Mouse (Mus musculus) limb, embryonic 12.5 days (tissue): ENCODE results near the gene Klhl21. TPM values are rescaled to one million over a fixed set of nuclear protein-coding genes. Genes with fewer than 3 reads are reported as not detected.
A peak's percentile ranks its signal among the peaks of the same experiment; 100 is the strongest.

Experiments
- ATAC-seq: fragments of 200-750 bp; cut with Nextera tagmentation; 2 replicates; pipeline ENCODE4 v1.8.0; 2017; ENCODE audit warnings: low read depth, moderate TSS enrichment; ENCODE audit not compliant: insufficient number of reproducible peaks, insufficient read depth, low FRiP score, low TSS enrichment
- H3K27ac ChIP-seq: fragments of 300-500 bp; sonication (generic); 2 replicates; pipeline ENCODE4 v1.5.1; 2016; ENCODE audit warnings: mild to moderate bottlenecking, moderate library complexity
- H3K27me3 ChIP-seq: fragments of 300-500 bp; sonication (generic); 2 replicates; pipeline ENCODE4 v1.6.1; 2016; ENCODE audit warnings: mild to moderate bottlenecking, moderate library complexity
- H3K36me3 ChIP-seq: fragments of 300-500 bp; sonication (generic); 2 replicates; pipeline ENCODE4 v1.6.1; 2016; ENCODE audit warnings: mild to moderate bottlenecking, moderate library complexity
- H3K4me1 ChIP-seq: fragments of 300-500 bp; sonication (generic); replicated peaks from 2 replicates; pipeline ENCODE4 v1.6.1; 2016
- H3K4me2 ChIP-seq: fragments of 300-500 bp; sonication (generic); 2 replicates; pipeline ENCODE4 v1.6.1; 2016; ENCODE audit warnings: mild to moderate bottlenecking, moderate library complexity
- H3K4me3 ChIP-seq: fragments of 300-500 bp; sonication (generic); replicated peaks from 2 replicates; pipeline ENCODE4 v1.5.1; 2016; ENCODE audit warnings: mild to moderate bottlenecking
- H3K9ac ChIP-seq: fragments of 300-500 bp; sonication (generic); replicated peaks from 2 replicates; pipeline ENCODE4 v1.6.1; 2016; ENCODE audit warnings: mild to moderate bottlenecking, moderate library complexity
- H3K9me3 ChIP-seq: fragments of 300-500 bp; sonication (generic); 2 replicates; pipeline ENCODE4 v1.6.1; 2016; ENCODE audit warnings: mild to moderate bottlenecking, moderate library complexity
- WGBS: fragments of 180-500 bp; shearing (Covaris S2); methylation state at CpG from one replicate; pipeline ENCODE4 v1.1.7; 2016; 5-methylcytosine and 5-hydroxymethylcytosine counted together
- polyA plus RNA-seq: library from polyadenylated mRNA; unstranded; fragments of >200 nt; fragmentation: Nextera tagmentation; extraction: Ambion mirVana; gene quantifications from 2 replicates; pipeline ENCODE4 v1.2.1, GENCODE M21; 2016

The Klhl21 gene
- polyA plus RNA-seq, 1 experiment from 2014 or later: 16.9 TPM

DNA sequence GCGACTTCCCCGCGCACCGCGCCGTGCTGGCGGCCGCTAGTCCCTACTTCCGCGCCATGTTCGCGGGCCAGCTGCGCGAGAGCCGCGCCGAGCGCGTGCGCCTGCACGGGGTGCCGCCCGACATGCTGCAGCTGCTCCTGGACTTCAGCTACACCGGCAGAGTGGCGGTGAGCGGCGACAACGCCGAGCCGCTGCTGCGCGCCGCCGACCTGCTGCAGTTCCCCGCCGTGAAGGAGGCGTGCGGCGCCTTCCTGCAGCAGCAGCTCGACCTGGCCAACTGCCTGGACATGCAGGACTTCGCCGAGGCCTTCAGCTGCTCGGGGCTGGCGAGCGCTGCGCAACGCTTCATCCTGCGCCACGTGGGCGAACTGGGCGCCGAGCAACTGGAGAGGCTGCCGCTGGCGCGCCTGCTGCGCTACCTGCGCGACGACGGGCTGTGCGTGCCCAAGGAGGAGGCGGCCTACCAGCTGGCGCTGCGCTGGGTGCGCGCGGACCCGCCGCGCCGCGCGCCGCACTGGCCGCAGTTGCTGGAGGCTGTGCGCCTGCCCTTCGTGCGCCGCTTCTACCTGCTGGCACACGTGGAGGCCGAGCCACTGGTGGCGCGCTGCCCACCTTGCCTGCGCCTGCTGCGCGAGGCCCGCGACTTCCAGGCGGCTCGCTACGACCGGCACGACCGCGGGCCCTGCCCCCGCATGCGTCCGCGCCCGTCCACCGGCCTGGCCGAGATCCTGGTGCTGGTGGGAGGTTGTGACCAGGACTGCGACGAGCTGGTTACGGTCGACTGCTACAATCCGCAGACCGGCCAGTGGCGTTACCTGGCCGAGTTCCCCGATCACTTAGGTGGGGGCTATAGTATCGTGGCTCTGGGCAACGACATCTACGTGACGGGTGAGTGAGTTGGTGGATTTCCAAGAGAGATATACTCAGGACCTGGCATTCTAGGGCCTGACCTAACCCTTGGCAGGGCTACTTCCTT is 761 bp downstream of the Klhl21 start:
- peak overlapping the region; percentile 100 for H3K4me2 ChIP-seq
- peaks cover 15% of the 10 kb centered on the region; the same call in 1 of the 2 replicates for H3K27me3 ChIP-seq
- no peaks in the 10 kb centered on the region for H3K9me3 ChIP-seq
- H3K9ac ChIP-seq: peak overlapping the region; percentile 75
- peaks cover 25% of the 10 kb centered on the region for H3K36me3 ChIP-seq
- peaks cover 31% of the 10 kb centered on the region for H3K4me1 ChIP-seq
- H3K4me3 ChIP-seq: peak overlapping the region; percentile 85
- H3K27ac ChIP-seq: peak overlapping the region; percentile 87
- under 1% methylated on average over 109 of the region's 115 CpGs for WGBS
- peak; percentile 60 for ATAC-seq

DNA sequence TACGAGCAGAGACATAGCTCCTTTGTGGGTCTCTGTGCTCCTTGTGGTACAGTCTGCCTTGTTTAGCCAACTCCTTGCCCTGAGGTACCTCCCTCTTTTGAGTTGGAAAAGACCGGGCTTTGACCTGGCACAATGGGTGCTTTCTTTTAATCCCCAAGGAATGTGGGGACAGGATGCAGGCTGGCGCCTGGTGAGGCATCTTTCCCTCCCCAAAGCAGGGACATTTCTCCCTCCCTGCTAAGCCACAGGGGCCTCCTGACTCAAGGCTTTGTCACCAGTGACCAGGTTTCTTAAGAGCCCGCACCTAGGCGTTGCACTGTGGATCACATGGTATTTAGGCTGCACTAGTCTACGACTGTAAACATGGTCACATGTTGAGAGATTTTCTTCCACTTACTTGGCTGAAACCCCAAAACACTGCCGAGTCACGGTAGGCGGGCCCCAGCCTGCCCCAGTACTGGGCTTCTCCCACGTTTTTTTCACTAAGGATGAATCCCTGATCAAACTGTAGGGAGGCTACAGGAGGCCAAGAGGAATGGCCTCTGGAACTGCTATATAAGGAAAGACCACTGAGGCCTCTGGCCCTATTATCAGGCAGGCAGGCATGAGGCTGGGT is 1.6 kb downstream of the Klhl21 start:
- Histone ChIP-seq H3K4me3 (peak overlapping the region; percentile 85), H3K4me2 (peak overlapping the region; percentile 100), H3K27me3 (peaks cover 15% of the 10 kb centered on the region; the same call in 1 of the 2 replicates), H3K4me1 (peaks cover 31% of the 10 kb centered on the region), H3K9me3 (no peaks in the 10 kb centered on the region), H3K27ac (peak overlapping the region; percentile 87), H3K9ac (peak overlapping the region; percentile 75), H3K36me3 (peaks cover 34% of the 10 kb centered on the region)
- 2% methylated on average over 10 of the region's 10 CpGs for WGBS
- ATAC-seq: peak; percentile 26

DNA sequence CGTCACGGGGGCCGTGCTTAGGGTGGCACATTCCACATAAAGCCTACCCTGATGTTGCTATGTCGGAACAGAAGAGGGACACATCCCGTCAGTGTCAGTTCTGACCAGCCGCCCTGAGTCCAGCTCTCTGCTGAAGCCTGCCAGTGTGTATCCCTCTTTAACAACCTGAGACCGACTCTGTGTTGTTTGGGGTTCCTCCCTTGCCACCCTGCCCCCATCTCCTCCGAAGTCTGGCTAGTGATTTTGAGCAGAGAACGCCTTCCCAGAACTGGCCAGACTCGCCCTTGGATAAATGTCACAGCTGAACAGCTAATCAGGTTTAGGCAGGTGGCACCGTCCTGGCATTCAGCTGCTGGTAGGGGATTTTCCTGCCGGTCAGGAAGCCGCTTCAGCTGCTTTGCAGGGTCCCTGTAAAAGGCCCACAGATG is 2.1 kb downstream of the Klhl21 start:
- Histone ChIP-seq H3K27ac (0 out of 2 replicates have a peak overlapping the region, but pooled peaks have one; percentile 87), H3K4me1 (peaks cover 31% of the 10 kb centered on the region), H3K4me2 (peak overlapping the region; percentile 100), H3K27me3 (peaks cover 15% of the 10 kb centered on the region; the same call in 1 of the 2 replicates), H3K9ac (peak overlapping the region; percentile 75), H3K36me3 (peaks cover 39% of the 10 kb centered on the region), H3K4me3 (peak overlapping the region; percentile 85), H3K9me3 (no peaks in the 10 kb centered on the region)
- no peak for ATAC-seq
- WGBS: 13% methylated on average over 13 of the region's 13 CpGs

DNA sequence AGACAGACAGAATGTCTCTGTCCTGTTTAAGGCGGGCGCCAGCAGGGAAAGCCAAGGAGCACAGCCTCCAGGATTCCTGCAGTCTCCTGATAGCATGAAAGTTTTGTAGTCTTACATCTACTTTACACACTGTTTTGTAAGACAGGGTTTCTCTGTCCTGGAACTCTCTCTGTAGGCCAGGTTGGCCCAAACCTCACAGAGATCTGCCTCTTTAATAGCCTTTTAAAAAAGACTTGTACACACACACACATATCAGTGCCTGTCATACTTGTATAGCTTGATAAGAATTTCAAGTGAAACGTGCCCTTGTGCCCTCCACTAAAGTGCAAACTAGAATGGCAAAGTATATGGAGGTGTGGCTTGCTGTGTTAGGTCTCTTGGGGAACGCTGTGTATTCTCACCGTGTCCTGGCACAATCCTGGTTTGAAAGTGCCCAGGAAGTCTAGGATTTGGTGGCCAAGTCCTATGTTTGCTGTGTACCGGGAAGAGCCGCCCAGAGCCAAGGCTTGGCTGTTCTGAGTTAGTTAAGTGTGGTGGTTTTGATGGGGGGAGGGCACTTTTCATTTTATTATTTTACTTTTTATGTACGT is 2.7 kb downstream of the Klhl21 start:
- H3K27ac ChIP-seq: no peak overlapping the region
- peaks cover 44% of the 10 kb centered on the region for H3K36me3 ChIP-seq
- H3K4me2 ChIP-seq: peak overlapping the region; percentile 100
- 79% methylated on average over 8 of the region's 8 CpGs for WGBS
- peaks cover 14% of the 10 kb centered on the region; the same call in 1 of the 2 replicates for H3K27me3 ChIP-seq
- no peaks in the 10 kb centered on the region for H3K9me3 ChIP-seq
- H3K9ac ChIP-seq: peak overlapping the region; percentile 75
- no peak for ATAC-seq
- H3K4me1 ChIP-seq: peaks cover 31% of the 10 kb centered on the region
- H3K4me3 ChIP-seq: peak overlapping the region; percentile 85

DNA sequence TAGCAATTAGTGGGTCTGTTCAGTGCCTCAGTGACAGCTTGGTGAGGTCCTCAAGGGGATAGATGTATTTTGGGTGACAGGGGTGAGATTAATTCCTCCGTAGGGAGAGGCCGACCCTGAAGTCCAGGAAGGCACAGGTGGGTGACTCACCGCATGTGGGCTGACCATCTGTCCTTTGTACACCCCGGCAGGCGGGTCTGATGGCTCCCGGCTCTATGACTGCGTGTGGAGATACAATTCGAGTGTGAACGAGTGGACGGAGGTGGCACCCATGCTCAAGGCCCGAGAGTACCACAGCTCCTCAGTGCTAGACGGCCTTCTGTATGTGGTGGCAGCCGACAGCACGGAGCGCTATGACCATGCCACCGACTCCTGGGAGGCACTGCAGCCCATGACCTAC is 3.5 kb downstream of the Klhl21 start:
- no peak overlapping the region; the same call in 1 of the 2 replicates for H3K4me2 ChIP-seq

DNA sequence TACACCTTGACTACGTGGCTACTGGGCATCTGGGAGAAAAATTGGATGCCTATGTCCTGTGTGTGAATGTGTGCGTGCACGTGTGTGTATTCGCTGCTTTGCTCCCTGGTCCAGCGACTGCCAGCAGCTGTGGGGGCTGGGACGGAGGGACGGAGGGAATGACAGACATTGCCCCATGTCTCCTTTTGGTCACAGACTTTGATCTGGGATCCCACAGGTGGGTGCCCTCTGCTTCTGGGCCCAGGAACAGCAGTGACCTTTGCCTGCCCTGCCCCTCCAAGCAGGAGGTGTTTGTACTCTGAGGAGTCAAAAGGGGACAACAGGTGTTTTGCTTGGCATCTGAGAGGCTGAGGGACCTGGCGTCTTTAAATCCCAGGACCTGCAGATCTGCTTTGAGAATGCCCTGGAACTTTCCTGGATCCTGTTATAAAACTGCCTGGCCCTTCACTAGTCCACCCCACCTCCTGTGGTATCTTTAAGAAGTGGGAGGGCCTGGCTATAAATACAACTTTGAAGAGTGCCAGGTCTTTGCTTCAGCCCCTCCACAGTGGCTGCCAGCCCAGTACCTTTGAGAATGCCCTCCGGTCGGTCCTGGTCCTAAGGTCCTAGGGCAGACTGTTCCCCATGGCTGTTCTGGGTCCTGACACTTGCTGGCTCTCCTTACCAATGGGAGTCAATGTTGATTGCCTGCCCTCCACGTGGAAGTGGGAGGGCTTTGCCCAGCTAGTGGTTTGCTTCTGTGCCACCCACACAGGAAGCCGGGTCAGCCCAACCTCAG is 4.6 kb downstream of the Klhl21 start:
- peaks cover 22% of the 10 kb centered on the region for H3K4me1 ChIP-seq
- 83% methylated on average over 12 of the region's 12 CpGs for WGBS
- H3K27me3 ChIP-seq: peaks cover 11% of the 10 kb centered on the region; the same call in 1 of the 2 replicates
- H3K9ac ChIP-seq: no peak overlapping the region
- no peak for ATAC-seq
- no peak overlapping the region for H3K27ac ChIP-seq
- no peak overlapping the region for H3K4me3 ChIP-seq
- H3K9me3 ChIP-seq: no peaks in the 10 kb centered on the region
- H3K4me2 ChIP-seq: no peak overlapping the region
- peaks cover 63% of the 10 kb centered on the region for H3K36me3 ChIP-seq

More for the DNA sequence above, 3.5 kb downstream of the Klhl21 start:
- Histone ChIP-seq H3K9me3 (no peaks in the 10 kb centered on the region), H3K27ac (no peak overlapping the region), H3K4me1 (peaks cover 31% of the 10 kb centered on the region), H3K36me3 (peaks cover 53% of the 10 kb centered on the region), H3K4me3 (no peak overlapping the region), H3K27me3 (peaks cover 11% of the 10 kb centered on the region; the same call in 1 of the 2 replicates), H3K9ac (no peak overlapping the region)
- 96% methylated on average over 16 of the region's 16 CpGs for WGBS
- no peak for ATAC-seq

DNA sequence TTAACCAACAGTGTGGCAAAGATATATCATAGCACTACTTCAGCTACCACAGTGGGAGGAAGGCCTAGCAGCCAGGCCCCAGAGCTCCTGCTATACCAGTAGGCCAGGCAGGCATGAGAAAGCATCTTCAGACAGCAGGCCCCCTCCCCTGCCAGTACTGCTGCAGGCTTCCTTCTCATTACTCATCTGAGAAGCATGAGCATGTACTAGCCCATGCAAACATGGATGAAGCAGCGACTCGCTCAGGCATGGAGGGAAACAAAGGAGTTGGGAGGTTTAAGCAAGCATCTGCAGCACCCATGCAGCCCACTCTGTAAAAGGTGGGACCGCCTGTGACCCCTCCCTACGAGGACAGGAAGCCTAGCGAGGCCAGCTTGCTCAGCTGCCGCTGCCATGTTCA is 10.5 kb downstream of the Klhl21 start:
- H3K4me2 ChIP-seq: no peak overlapping the region
- no peak overlapping the region for H3K4me3 ChIP-seq
- no peaks in the 10 kb centered on the region for H3K27me3 ChIP-seq
- H3K9me3 ChIP-seq: no peaks in the 10 kb centered on the region
- no peaks in the 10 kb centered on the region for H3K4me1 ChIP-seq
- H3K9ac ChIP-seq: no peak overlapping the region
- peaks cover 99% of the 10 kb centered on the region for H3K36me3 ChIP-seq
- H3K27ac ChIP-seq: no peak overlapping the region
- ATAC-seq: no peak
- WGBS: 94% methylated on average over 6 of the region's 6 CpGs

DNA sequence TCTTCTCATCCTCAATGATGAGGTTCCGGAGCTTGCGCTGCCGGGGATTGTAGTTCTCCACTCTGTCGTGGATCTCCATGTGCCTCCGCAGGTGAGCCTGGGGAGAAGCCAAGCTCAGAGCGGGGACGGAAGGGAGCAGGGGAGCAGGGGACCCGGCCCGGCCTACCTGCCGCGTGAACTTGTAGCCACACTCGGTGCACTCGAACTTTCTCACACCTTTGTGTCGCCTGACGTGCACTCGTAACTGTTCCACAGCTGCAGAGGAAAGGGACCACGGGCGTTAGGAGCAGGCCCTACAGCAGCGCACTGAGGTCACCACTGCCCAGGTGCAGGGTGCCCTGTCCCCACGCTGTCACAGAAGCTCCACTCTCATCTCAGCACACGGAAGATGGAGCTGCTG is 11.4 kb downstream of the Klhl21 start:
- H3K27me3 ChIP-seq: no peaks in the 10 kb centered on the region
- no peak overlapping the region for H3K4me3 ChIP-seq
- no peaks in the 10 kb centered on the region for H3K9me3 ChIP-seq
- H3K36me3 ChIP-seq: peaks cover 99% of the 10 kb centered on the region
- 90% methylated on average over 21 of the region's 21 CpGs for WGBS
- no peak overlapping the region for H3K4me2 ChIP-seq
- H3K4me1 ChIP-seq: peaks cover 8% of the 10 kb centered on the region
- H3K27ac ChIP-seq: no peak overlapping the region
- ATAC-seq: no peak
- no peak overlapping the region for H3K9ac ChIP-seq

DNA sequence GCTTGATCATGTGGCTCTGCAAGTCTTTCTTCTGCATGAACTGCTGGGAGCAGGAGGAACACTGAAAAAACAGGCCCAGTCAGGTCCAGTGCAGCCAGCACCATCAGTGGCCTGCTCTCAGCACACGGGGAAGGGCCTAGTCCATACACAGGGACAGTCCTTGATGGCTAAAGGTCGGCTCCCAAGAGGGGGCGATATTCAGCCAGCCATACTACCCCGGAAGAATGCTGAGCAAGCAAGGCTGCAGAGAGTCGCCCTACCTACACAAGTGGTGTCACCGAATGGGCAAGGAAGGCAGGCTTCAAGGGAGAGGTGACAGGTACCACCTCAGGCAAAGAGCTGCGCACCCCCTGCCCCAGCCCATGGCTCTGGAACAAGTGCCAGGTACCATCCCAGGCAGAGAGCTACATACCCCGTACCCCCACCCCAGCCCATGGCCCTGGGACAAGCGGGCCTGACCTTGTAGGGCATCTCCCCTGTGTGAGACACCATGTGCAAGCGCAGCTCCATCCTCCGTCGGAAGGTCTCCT is 13.0 kb downstream of the Klhl21 start:
- H3K4me3 ChIP-seq: no peak overlapping the region
- H3K9me3 ChIP-seq: no peaks in the 10 kb centered on the region
- H3K9ac ChIP-seq: no peak overlapping the region
- no peak overlapping the region for H3K4me2 ChIP-seq
- H3K36me3 ChIP-seq: peaks cover 93% of the 10 kb centered on the region
- H3K27ac ChIP-seq: no peak overlapping the region
- ATAC-seq: no peak
- WGBS: 83% methylated on average over 12 of the region's 12 CpGs
- H3K4me1 ChIP-seq: peaks cover 25% of the 10 kb centered on the region
- H3K27me3 ChIP-seq: no peaks in the 10 kb centered on the region

DNA sequence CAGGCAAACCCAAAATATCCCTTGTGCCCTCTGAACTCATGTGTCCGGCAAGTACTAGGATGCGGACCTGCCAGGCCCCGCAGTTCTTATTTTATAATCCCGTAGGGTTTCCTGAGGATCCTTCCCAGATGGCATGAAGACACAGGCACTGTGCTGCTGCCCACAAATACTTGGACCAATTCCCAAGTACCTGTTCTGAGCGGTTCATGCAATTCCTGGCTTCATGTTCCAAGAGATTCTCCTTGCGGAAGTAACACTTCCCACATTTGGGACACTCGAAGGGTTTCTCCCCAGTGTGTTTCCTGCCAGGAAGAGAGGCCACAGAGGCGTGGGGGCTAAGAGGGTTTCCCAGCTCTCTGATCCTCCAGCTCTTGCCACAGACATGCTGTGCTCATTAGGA is 13.9 kb downstream of the Klhl21 start:
- no peak for ATAC-seq
- Histone ChIP-seq H3K27me3 (no peaks in the 10 kb centered on the region), H3K9me3 (no peaks in the 10 kb centered on the region), H3K9ac (no peak overlapping the region), H3K36me3 (peaks cover 84% of the 10 kb centered on the region), H3K4me2 (no peak overlapping the region), H3K4me3 (no peak overlapping the region), H3K4me1 (peaks cover 28% of the 10 kb centered on the region), H3K27ac (no peak overlapping the region)
- 87% methylated on average over 8 of the region's 8 CpGs for WGBS
